Mouse (Mus musculus) heart, adult 2 months (tissue): ENCODE data around the gene Rhbdf2.

ENCODE experiments used
- CTCF ChIP-seq: fragments of 200-600 bp; IDR thresholded peaks from 2 replicates; pipeline ENCODE4 v1.8.1; 2022; ENCODE audit warnings: antibody characterized with exemption, mild to moderate bottlenecking, moderate library complexity
- EP300 ChIP-seq: fragments of 200-500 bp; IDR thresholded peaks from 2 replicates; pipeline ENCODE4 v1.6.1; 2011; ENCODE audit warnings: low read depth, low read length, control low read depth; ENCODE audit not compliant: insufficient read depth
- POLR2A ChIP-seq: fragments of 200-500 bp; IDR thresholded peaks from 2 replicates; pipeline ENCODE4 v1.6.1; 2011; ENCODE audit warnings: mild to moderate bottlenecking, low read depth, low read length, control low read depth; ENCODE audit not compliant: insufficient read depth

DNA sequence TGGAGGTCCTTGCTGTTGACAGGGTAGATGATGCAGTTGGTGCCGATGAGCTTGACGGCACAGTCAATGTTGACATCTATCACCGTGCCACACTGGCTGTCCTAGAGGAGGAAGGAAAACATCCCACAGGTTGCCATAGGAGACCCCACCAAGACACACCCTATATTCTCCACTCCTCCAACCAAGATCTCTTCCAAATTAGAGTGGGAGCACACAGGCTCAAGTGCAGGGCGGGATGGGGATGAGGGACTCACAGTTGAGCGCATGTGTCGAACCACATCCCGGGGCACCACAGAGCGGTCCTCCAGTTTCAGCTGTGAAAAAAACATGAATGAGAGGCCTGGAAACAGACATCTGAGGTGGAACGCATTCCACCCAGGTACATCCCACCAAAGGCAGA is 78.0 kb downstream of the Rhbdf2 start:
- TF ChIP-seq POLR2A (no peak), CTCF (no peak), EP300 (no peak)
